Mouse (Mus musculus): ENCODE measurements around the gene Nme6. TPM values are rescaled to one million over a fixed set of nuclear protein-coding genes. Genes with fewer than 3 reads are reported as not detected.
A peak's percentile ranks its signal among the peaks of the same experiment; 100 is the strongest.

Nme6 gene
- polyA plus RNA-seq, 1 experiment = 25.8 TPM

DNA sequence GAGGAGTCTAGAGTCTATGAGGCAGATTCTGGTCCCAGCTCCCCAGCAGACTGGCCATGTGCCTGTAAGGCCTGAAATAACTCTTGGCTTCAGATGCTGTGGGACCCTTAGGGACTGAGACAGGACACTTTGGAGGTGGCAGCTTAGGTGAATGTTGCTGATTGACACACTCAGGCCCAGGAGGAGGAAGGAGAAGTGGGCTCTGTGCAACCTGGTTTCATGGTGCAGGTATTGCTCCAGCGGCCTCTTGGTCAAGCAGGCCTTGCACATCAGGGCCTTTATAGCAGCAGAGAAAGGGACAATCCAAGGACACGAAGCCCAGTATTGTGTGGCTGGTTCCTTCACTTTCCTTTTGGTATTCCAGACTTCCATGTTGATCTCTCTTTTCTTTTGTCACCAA lies 21.8 kb downstream of the Nme6 start:
- Histone ChIP-seq H3K4me1 (ENCODE audit: control insufficient read depth, insufficient read depth, low read length) (peaks cover 5% of the 10 kb centered on the region), H3K27ac (ENCODE audit: control insufficient read depth, insufficient read depth, low read depth, low read length, poor library complexity) (peak overlapping the region; percentile 72), H3K4me3 (replicated peaks; ENCODE audit: control insufficient read depth, low read depth, low read length) (no peak overlapping the region)
- WGBS = 42% methylated on average over 2 of the region's 2 CpGs
- no peak for TF ChIP-seq CTCF (IDR thresholded peaks at IDR 0.05; ENCODE audit: control insufficient read depth, insufficient read depth, low read length)
- no peak for TF ChIP-seq POLR2A (IDR thresholded peaks at IDR 0.05; ENCODE audit: borderline replicate concordance, control insufficient read depth, low read depth, low read length)

DNA sequence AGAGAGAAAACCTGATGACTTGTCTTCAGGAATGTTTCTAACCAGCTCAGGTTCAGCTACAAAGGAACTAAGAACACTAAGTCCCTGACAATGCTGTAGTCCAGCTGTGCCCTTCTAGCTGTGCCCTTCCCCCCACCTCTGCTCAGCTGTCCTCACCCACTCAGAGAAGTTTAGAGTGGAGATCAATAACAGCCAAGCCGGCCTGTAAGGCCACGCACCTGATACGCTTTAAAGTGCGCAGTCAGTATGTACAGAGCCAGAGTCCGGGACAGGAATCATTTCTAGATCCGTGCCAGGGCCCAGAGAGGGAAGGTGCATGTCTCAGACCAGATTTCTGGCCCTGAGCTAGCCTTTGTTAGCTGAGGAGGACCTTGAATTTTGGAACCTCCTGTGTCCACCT lies 23.4 kb downstream of the Nme6 start:
- 79% methylated on average over 6 of the region's 6 CpGs for WGBS
- Histone ChIP-seq H3K27ac (ENCODE audit: control insufficient read depth, insufficient read depth, low read depth, low read length, poor library complexity) (peak overlapping the region; percentile 26; the same call in 1 of the 2 replicates), H3K4me3 (replicated peaks; ENCODE audit: control insufficient read depth, low read depth, low read length) (no peak overlapping the region), H3K4me1 (ENCODE audit: control insufficient read depth, insufficient read depth, low read length) (peaks cover 3% of the 10 kb centered on the region)
- TF ChIP-seq POLR2A (IDR thresholded peaks at IDR 0.05; ENCODE audit: borderline replicate concordance, control insufficient read depth, low read depth, low read length) (no peak), CTCF (IDR thresholded peaks at IDR 0.05; ENCODE audit: control insufficient read depth, insufficient read depth, low read length) (no peak)

DNA sequence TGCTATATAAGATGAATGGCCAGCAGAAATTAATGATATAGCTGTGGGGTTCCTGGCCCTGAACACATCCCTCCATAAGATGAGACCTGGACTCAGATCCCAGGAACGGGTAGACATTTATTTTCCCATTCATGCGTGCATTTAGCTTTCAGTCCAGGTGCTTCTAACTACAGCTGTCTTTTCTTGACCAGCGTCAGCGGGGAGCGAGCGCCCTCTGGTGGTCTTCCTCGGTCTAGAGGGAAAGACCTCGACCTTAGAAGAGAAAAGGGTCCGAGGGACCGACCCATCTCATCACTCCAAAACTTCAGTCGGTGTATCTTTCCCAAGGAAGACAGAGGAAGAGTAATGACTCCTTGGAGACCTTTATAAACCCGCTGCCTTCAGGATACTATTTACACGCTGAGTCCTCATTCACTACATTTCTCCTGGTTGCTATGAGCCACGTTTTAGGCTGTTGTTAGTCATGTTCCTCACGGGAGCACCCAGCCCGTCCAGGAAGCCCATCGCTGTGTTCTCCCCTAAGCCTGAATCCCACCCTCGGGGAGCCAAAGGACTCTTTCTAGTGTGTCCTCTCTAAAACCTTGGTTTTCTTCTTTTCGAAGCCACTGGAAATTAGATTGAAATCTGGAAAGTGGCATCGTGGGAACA lies 30.0 kb downstream of the Nme6 start:
- peak overlapping the region; percentile 20; the same call in 1 of the 2 replicates for H3K27ac ChIP-seq (ENCODE audit: control insufficient read depth, insufficient read depth, low read depth, low read length, poor library complexity)
- H3K4me1 ChIP-seq (ENCODE audit: control insufficient read depth, insufficient read depth, low read length) = no peaks in the 10 kb centered on the region; the same call in 1 of the 2 replicates
- TF ChIP-seq CTCF (IDR thresholded peaks at IDR 0.05; ENCODE audit: control insufficient read depth, insufficient read depth, low read length) = peak; percentile 95
- TF ChIP-seq POLR2A (IDR thresholded peaks at IDR 0.05; ENCODE audit: borderline replicate concordance, control insufficient read depth, low read depth, low read length) = no peak
- peak overlapping the region; percentile 63 for H3K4me3 ChIP-seq (replicated peaks; ENCODE audit: control insufficient read depth, low read depth, low read length)
- 3% methylated on average over 20 of the region's 20 CpGs for WGBS

DNA sequence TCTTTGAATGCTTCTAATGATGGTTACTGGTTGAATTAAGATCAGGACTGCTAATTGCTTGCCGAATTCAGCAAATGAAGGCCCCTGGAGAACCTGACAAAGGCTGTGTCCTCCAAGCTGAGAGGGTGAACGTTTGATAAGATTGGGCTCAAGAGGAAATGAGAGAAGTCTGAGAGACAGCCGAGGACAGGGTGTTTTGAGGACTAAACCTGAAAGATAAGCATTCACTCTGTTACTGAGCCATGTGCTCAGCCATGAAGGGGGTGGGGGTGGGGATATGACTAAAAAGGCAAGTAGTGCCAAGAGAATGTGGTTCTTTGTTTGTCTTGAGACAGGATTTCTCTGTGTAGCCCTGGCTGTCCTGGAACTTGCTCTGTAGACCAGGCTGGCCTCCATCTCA lies 30.5 kb downstream of the Nme6 start:
- Histone ChIP-seq H3K4me3 (replicated peaks; ENCODE audit: control insufficient read depth, low read depth, low read length) (no peak overlapping the region), H3K27ac (ENCODE audit: control insufficient read depth, insufficient read depth, low read depth, low read length, poor library complexity) (no peak overlapping the region)
- TF ChIP-seq CTCF (IDR thresholded peaks at IDR 0.05; ENCODE audit: control insufficient read depth, insufficient read depth, low read length) = no peak
- TF ChIP-seq POLR2A (IDR thresholded peaks at IDR 0.05; ENCODE audit: borderline replicate concordance, control insufficient read depth, low read depth, low read length) = no peak

DNA sequence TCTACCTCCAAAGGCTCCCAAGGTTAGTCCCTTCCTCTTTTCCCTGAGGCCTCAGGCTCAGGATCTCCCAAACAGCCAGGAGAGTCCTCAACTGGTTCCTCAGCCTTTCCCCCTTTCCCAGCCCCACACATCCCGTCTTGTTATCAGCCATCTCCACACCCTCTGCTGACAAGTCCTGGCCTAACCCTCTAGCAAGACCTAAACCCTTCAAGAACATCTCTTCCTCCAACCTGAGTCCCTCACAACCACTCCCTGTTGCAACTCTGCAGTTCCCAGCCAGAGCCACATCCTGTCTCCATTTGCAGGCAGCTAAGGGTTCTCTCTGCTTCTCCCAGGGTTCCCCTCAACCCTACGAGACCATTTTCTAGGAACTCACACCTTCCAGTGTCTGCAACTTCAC lies 33.7 kb downstream of the Nme6 start:
- Histone ChIP-seq H3K4me3 (replicated peaks; ENCODE audit: control insufficient read depth, low read depth, low read length) (no peak overlapping the region), H3K4me1 (ENCODE audit: control insufficient read depth, insufficient read depth, low read length) (no peaks in the 10 kb centered on the region; the same call in 1 of the 2 replicates), H3K27ac (ENCODE audit: control insufficient read depth, insufficient read depth, low read depth, low read length, poor library complexity) (no peak overlapping the region)
- no peak for TF ChIP-seq POLR2A (IDR thresholded peaks at IDR 0.05; ENCODE audit: borderline replicate concordance, control insufficient read depth, low read depth, low read length)
- no peak for TF ChIP-seq CTCF (IDR thresholded peaks at IDR 0.05; ENCODE audit: control insufficient read depth, insufficient read depth, low read length)
- WGBS = 31% methylated on average over 2 of the region's 2 CpGs

More for the DNA sequence above, 30.5 kb downstream of the Nme6 start:
- WGBS = 13% methylated on average over 3 of the region's 3 CpGs
- H3K4me1 ChIP-seq (ENCODE audit: control insufficient read depth, insufficient read depth, low read length) = no peaks in the 10 kb centered on the region; the same call in 1 of the 2 replicates

DNA sequence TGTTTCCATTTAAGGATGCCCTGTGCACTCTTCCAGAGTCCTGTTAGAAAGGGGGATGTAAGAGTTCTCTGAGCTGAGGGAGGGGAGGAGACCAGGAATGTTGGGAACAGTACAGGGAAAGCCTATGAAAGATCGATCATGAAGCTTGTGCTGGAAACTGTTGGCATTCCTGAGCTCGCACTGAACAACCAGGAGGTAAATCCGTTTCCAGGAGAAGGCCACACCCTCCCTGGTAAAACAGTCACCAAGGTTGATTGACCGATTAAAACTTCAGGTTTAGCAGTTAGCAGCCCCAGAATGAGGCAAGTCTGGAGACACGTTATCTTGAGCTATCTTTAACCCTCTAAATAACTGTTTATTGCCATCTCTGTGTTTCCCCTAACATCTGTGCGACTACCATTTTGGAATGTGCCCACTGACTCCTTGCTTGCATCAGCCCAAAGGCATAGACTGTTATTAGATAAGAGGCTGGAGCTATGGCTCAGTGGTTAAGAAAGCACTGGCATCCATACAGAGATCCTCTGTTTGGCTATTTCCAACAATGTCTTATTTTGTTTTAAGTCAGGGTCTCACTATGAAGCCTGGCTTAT lies 38.5 kb downstream of the Nme6 start:
- no peaks in the 10 kb centered on the region; the same call in 1 of the 2 replicates for H3K4me1 ChIP-seq (ENCODE audit: control insufficient read depth, insufficient read depth, low read length)
- H3K4me3 ChIP-seq (replicated peaks; ENCODE audit: control insufficient read depth, low read depth, low read length) = no peak overlapping the region
- WGBS = 39% methylated on average over 6 of the region's 6 CpGs

DNA sequence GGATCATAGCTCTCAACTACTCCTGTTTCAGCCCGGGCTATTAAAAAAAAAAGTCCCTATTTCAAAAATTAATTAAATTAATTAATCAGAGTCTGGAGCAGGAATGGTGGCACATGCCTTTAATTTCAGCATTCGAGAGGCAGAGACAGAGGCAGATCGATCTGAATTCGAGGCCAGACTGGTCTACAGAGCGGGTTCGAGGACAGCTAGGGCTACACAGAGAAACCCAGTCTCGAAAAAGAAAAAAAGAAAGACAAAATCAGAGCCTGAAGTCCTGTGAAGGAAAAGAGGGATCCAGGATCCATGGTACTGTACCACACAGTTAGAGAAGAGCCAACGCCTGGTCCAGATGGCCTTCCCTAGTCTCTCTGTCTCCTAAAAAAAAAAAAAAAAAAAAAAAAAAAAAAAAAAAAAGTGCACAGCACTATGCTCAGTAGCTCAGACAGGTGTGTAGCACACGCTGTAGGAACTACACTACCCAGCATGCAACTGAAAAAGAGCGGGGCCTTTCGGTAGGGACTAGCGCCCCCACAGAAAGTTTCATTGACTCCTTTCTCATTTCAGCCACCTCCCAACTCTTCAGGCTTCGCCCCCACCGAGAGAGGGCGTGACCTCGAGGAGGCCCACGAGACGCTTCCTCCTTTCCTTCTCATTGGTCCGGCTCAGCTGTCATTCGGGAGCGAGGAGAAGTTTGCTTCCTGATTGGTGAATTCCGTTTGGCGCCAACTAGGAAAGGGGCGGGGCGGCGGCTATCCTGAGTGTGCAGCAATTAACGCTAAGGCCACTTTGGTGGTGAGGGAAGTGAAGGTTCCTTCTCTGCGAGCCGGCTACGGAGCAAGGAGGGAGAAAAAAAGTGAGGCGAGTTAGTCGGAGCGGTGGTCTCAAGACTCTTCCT lies 42.5 kb downstream of the Nme6 start, which contains the start of gene Cdc25a:
Gene Cdc25a, plus strand, starts transcription at position 783 of the 895 bp plus-strand sequence.
- Histone ChIP-seq H3K4me1 (ENCODE audit: control insufficient read depth, insufficient read depth, low read length) (peaks cover 3% of the 10 kb centered on the region), H3K4me3 (replicated peaks; ENCODE audit: control insufficient read depth, low read depth, low read length) (peak within 1 kb of the TSS; percentile 98), H3K27ac (ENCODE audit: control insufficient read depth, insufficient read depth, low read depth, low read length, poor library complexity) (peak within 1 kb of the TSS; percentile 64)
- TF ChIP-seq CTCF (IDR thresholded peaks at IDR 0.05; ENCODE audit: control insufficient read depth, insufficient read depth, low read length) = peak; percentile 55
- peak; percentile 59; the same call in 1 of the 2 replicates for TF ChIP-seq POLR2A (IDR thresholded peaks at IDR 0.05; ENCODE audit: borderline replicate concordance, control insufficient read depth, low read depth, low read length)
- 6% methylated on average over 33 of the region's 33 CpGs for WGBS

More for the DNA sequence above, 38.5 kb downstream of the Nme6 start:
- no peak for TF ChIP-seq POLR2A (IDR thresholded peaks at IDR 0.05; ENCODE audit: borderline replicate concordance, control insufficient read depth, low read depth, low read length)
- TF ChIP-seq CTCF (IDR thresholded peaks at IDR 0.05; ENCODE audit: control insufficient read depth, insufficient read depth, low read length) = no peak
- no peak overlapping the region for H3K27ac ChIP-seq (ENCODE audit: control insufficient read depth, insufficient read depth, low read depth, low read length, poor library complexity)

All from bone marrow, adult 2 months (tissue).